Mouse (Mus musculus): ENCODE results near the gene Tcf21. TPM values are rescaled to one million over a fixed set of nuclear protein-coding genes. Genes with fewer than 3 reads are reported as not detected.

Tcf21 gene
- polyA plus RNA-seq, 1 experiment from 2014 or later, result not detected

GRCm38 (mm10) chr10:22818600-22819238 lies 1.3 kb downstream of the Tcf21 start:
- H3K4me2 ChIP-seq (ENCODE audit: low read depth, low read length), result no peak overlapping the region
- ATAC-seq (ENCODE audit: low read depth), result no peak
- WGBS, result 2% methylated on average over 12 of the region's 12 CpGs
- H3K4me1 ChIP-seq (ENCODE audit: control insufficient read depth, insufficient read depth, low read length), result no peaks in the 10 kb centered on the region
- peaks cover 71% of the 10 kb centered on the region for H3K27me3 ChIP-seq (ENCODE audit: control insufficient read depth, insufficient read depth, low read length)
- 0 out of 2 replicates have a peak overlapping the region, but pooled peaks have one; percentile 1 for H3K4me3 ChIP-seq (ENCODE audit: low read depth, low read length)
- no peak overlapping the region for H3K27ac ChIP-seq (ENCODE audit: low read depth, low read length)
- no peaks in the 10 kb centered on the region for H3K36me3 ChIP-seq (ENCODE audit: control insufficient read depth, insufficient read depth, low read length)
- H3K9ac ChIP-seq (replicated peaks; ENCODE audit: low read depth, low read length), result no peak overlapping the region
- H3K9me3 ChIP-seq (ENCODE audit: control insufficient read depth, low read length), result no peaks in the 10 kb centered on the region

DNA sequence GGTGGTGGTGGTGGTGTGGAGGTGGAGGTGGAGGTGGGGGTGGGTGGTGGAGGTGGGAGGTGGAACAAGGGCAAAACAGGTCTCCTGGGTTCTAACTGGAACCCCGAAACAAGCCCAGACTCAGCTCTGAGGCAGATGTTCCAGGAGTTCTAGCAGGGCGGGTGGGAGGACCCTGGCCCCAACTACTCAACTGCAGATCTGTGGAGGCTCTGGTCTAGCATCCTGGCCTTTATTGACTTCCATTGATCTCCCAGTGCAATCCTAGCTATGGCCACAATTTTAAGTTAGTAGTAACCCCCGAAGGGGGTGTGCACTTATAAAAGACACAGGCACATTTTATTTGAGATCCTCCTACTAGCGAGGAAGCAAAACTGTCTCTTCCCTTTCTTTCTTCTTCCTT lies 2.0 kb downstream of the Tcf21 start:
- H3K9me3 ChIP-seq (ENCODE audit: control insufficient read depth, low read length), result no peaks in the 10 kb centered on the region
- no peak for ATAC-seq (ENCODE audit: low read depth)
- H3K9ac ChIP-seq (replicated peaks; ENCODE audit: low read depth, low read length), result no peak overlapping the region
- H3K4me1 ChIP-seq (ENCODE audit: control insufficient read depth, insufficient read depth, low read length), result no peaks in the 10 kb centered on the region
- no peak overlapping the region for H3K27ac ChIP-seq (ENCODE audit: low read depth, low read length)
- WGBS, result 3% methylated on average over 4 of the region's 4 CpGs
- no peak overlapping the region for H3K4me3 ChIP-seq (ENCODE audit: low read depth, low read length)
- H3K4me2 ChIP-seq (ENCODE audit: low read depth, low read length), result no peak overlapping the region
- H3K36me3 ChIP-seq (ENCODE audit: control insufficient read depth, insufficient read depth, low read length), result no peaks in the 10 kb centered on the region
- H3K27me3 ChIP-seq (ENCODE audit: control insufficient read depth, insufficient read depth, low read length), result peaks cover 69% of the 10 kb centered on the region

GRCm38 (mm10) chr10:22817561-22817960 lies 2.4 kb downstream of the Tcf21 start:
- under 1% methylated on average over 18 of the region's 18 CpGs for WGBS
- peak; percentile 16; the same call in 1 of the 2 replicates for ATAC-seq (ENCODE audit: low read depth)
- H3K36me3 ChIP-seq (ENCODE audit: control insufficient read depth, insufficient read depth, low read length), result no peaks in the 10 kb centered on the region
- H3K27me3 ChIP-seq (ENCODE audit: control insufficient read depth, insufficient read depth, low read length), result peaks cover 66% of the 10 kb centered on the region
- no peaks in the 10 kb centered on the region for H3K4me1 ChIP-seq (ENCODE audit: control insufficient read depth, insufficient read depth, low read length)
- H3K27ac ChIP-seq (ENCODE audit: low read depth, low read length), result no peak overlapping the region
- no peak overlapping the region for H3K9ac ChIP-seq (replicated peaks; ENCODE audit: low read depth, low read length)
- no peak overlapping the region for H3K4me2 ChIP-seq (ENCODE audit: low read depth, low read length)
- H3K9me3 ChIP-seq (ENCODE audit: control insufficient read depth, low read length), result no peaks in the 10 kb centered on the region
- H3K4me3 ChIP-seq (ENCODE audit: low read depth, low read length), result no peak overlapping the region

GRCm38 (mm10) chr10:22816237-22816762 lies 3.7 kb downstream of the Tcf21 start:
- H3K9ac ChIP-seq (replicated peaks; ENCODE audit: low read depth, low read length), result no peak overlapping the region
- no peaks in the 10 kb centered on the region for H3K36me3 ChIP-seq (ENCODE audit: control insufficient read depth, insufficient read depth, low read length)
- no peak overlapping the region for H3K4me3 ChIP-seq (ENCODE audit: low read depth, low read length)
- no peaks in the 10 kb centered on the region for H3K9me3 ChIP-seq (ENCODE audit: control insufficient read depth, low read length)
- no peak overlapping the region for H3K4me2 ChIP-seq (ENCODE audit: low read depth, low read length)
- H3K4me1 ChIP-seq (ENCODE audit: control insufficient read depth, insufficient read depth, low read length), result no peaks in the 10 kb centered on the region
- WGBS, result under 1% methylated on average over 28 of the region's 28 CpGs
- H3K27ac ChIP-seq (ENCODE audit: low read depth, low read length), result no peak overlapping the region
- no peak for ATAC-seq (ENCODE audit: low read depth)
- peaks cover 67% of the 10 kb centered on the region for H3K27me3 ChIP-seq (ENCODE audit: control insufficient read depth, insufficient read depth, low read length)

- Histone ChIP-seq H3K4me3 (ENCODE audit: low read depth, low read length) (no peak overlapping the region), H3K9me3 (ENCODE audit: control insufficient read depth, low read length) (no peaks in the 10 kb centered on the region), H3K4me1 (ENCODE audit: control insufficient read depth, insufficient read depth, low read length) (no peaks in the 10 kb centered on the region), H3K9ac (replicated peaks; ENCODE audit: low read depth, low read length) (no peak overlapping the region), H3K4me2 (ENCODE audit: low read depth, low read length) (no peak overlapping the region), H3K27ac (ENCODE audit: low read depth, low read length) (no peak overlapping the region), H3K27me3 (ENCODE audit: control insufficient read depth, insufficient read depth, low read length) (peaks cover 64% of the 10 kb centered on the region), H3K36me3 (ENCODE audit: control insufficient read depth, insufficient read depth, low read length) (no peaks in the 10 kb centered on the region)
- 1% methylated on average over 19 of the region's 19 CpGs for WGBS
- ATAC-seq (ENCODE audit: low read depth), result no peak
These were observed 4.3 kb downstream of the Tcf21 start for GRCm38 (mm10) chr10:22815461-22816236.

DNA sequence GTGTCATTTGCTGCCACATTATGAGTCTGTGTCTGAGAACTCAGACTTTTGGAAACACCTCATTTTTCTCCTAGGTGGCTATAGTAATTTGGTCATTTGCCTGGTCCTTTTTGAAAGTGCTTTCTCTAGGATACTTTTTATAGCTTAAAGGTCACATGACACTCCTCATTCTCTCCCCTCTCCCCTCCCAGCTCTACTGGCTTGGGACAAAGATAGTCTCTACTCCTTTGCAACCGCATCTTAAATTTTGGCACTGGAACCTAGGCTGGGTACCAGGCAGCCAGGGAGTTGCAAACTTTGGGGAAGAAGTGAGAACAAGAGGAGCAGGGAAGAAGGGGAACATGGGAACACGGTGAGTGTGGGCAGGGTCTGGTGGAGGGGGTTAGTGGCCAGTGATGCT lies 5.2 kb downstream of the Tcf21 start:
- H3K4me3 ChIP-seq (ENCODE audit: low read depth, low read length), result no peak overlapping the region
- H3K9me3 ChIP-seq (ENCODE audit: control insufficient read depth, low read length), result no peaks in the 10 kb centered on the region
- H3K36me3 ChIP-seq (ENCODE audit: control insufficient read depth, insufficient read depth, low read length), result no peaks in the 10 kb centered on the region
- H3K4me2 ChIP-seq (ENCODE audit: low read depth, low read length), result no peak overlapping the region
- no peak overlapping the region for H3K9ac ChIP-seq (replicated peaks; ENCODE audit: low read depth, low read length)
- H3K4me1 ChIP-seq (ENCODE audit: control insufficient read depth, insufficient read depth, low read length), result no peaks in the 10 kb centered on the region
- peaks cover 62% of the 10 kb centered on the region for H3K27me3 ChIP-seq (ENCODE audit: control insufficient read depth, insufficient read depth, low read length)
- WGBS, result 2% methylated on average over 2 of the region's 2 CpGs
- no peak overlapping the region for H3K27ac ChIP-seq (ENCODE audit: low read depth, low read length)
- no peak for ATAC-seq (ENCODE audit: low read depth)

GRCm38 (mm10) chr10:22814294-22814693 lies 5.7 kb downstream of the Tcf21 start:
- Histone ChIP-seq H3K27me3 (ENCODE audit: control insufficient read depth, insufficient read depth, low read length) (peaks cover 57% of the 10 kb centered on the region), H3K9ac (replicated peaks; ENCODE audit: low read depth, low read length) (no peak overlapping the region), H3K4me3 (ENCODE audit: low read depth, low read length) (no peak overlapping the region), H3K4me1 (ENCODE audit: control insufficient read depth, insufficient read depth, low read length) (no peaks in the 10 kb centered on the region), H3K9me3 (ENCODE audit: control insufficient read depth, low read length) (no peaks in the 10 kb centered on the region), H3K36me3 (ENCODE audit: control insufficient read depth, insufficient read depth, low read length) (no peaks in the 10 kb centered on the region), H3K27ac (ENCODE audit: low read depth, low read length) (no peak overlapping the region), H3K4me2 (ENCODE audit: low read depth, low read length) (no peak overlapping the region)
- ATAC-seq (ENCODE audit: low read depth), result no peak
- WGBS, result 0% methylated on average over 4 of the region's 8 CpGs

GRCm38 (mm10) chr10:22813317-22813960 lies 6.5 kb downstream of the Tcf21 start:
- 2% methylated on average over 18 of the region's 18 CpGs for WGBS
- ATAC-seq (ENCODE audit: low read depth), result 0 out of 2 replicates have a peak, but pooled peaks have one; percentile 10
- H3K4me1 ChIP-seq (ENCODE audit: control insufficient read depth, insufficient read depth, low read length), result no peaks in the 10 kb centered on the region
- H3K27ac ChIP-seq (ENCODE audit: low read depth, low read length), result no peak overlapping the region
- no peak overlapping the region for H3K4me2 ChIP-seq (ENCODE audit: low read depth, low read length)
- no peaks in the 10 kb centered on the region for H3K36me3 ChIP-seq (ENCODE audit: control insufficient read depth, insufficient read depth, low read length)
- peaks cover 53% of the 10 kb centered on the region for H3K27me3 ChIP-seq (ENCODE audit: control insufficient read depth, insufficient read depth, low read length)
- no peak overlapping the region for H3K9ac ChIP-seq (replicated peaks; ENCODE audit: low read depth, low read length)
- no peak overlapping the region for H3K4me3 ChIP-seq (ENCODE audit: low read depth, low read length)
- H3K9me3 ChIP-seq (ENCODE audit: control insufficient read depth, low read length), result no peaks in the 10 kb centered on the region

- Histone ChIP-seq H3K4me1 (ENCODE audit: control insufficient read depth, insufficient read depth, low read length) (no peaks in the 10 kb centered on the region), H3K27me3 (ENCODE audit: control insufficient read depth, insufficient read depth, low read length) (peaks cover 45% of the 10 kb centered on the region), H3K9ac (replicated peaks; ENCODE audit: low read depth, low read length) (no peak overlapping the region), H3K9me3 (ENCODE audit: control insufficient read depth, low read length) (no peaks in the 10 kb centered on the region), H3K4me2 (ENCODE audit: low read depth, low read length) (no peak overlapping the region), H3K4me3 (ENCODE audit: low read depth, low read length) (no peak overlapping the region), H3K27ac (ENCODE audit: low read depth, low read length) (no peak overlapping the region), H3K36me3 (ENCODE audit: control insufficient read depth, insufficient read depth, low read length) (no peaks in the 10 kb centered on the region)
- 9% methylated on average over 12 of the region's 12 CpGs for WGBS
- no peak for ATAC-seq (ENCODE audit: low read depth)
These were observed 8.1 kb downstream of the Tcf21 start for GRCm38 (mm10) chr10:22811921-22812320.

All from neural tube, embryonic 14.5 days (tissue).